Mouse (Mus musculus): ENCODE results near the gene Fgfr2.

DNA sequence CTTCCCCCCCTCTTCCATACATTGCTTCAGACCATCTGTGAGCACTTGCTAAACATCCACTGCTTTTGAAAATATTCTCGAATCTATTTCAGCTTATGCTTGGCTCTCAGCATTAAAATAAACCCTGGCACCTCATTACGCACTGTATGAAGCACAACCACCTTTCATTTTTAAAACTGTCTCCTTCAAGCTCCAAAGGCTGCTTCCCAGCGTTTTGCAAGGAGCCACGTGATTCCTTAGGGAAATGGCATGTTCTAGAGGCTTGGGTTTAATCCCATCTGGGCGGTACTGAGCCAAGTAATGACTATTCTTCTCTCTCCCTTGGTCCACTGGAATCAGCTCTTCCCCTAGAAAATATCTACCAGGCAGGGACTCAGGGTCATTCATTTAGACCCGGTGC is 1305.2 kb downstream of the Fgfr2 start:
- TF ChIP-seq CTCF (IDR thresholded peaks at IDR 0.05; ENCODE audit: borderline replicate concordance, insufficient read depth, low read length) = no peak
- TF ChIP-seq POLR2A (IDR thresholded peaks at IDR 0.05; ENCODE audit: low read depth, low read length) = no peak
